Mouse (Mus musculus) lung, embryonic 15.5 days (tissue): ENCODE results near the gene Rnase1. TPM values are rescaled to one million over a fixed set of nuclear protein-coding genes. Genes with fewer than 3 reads are reported as not detected.
A peak's percentile ranks its signal among the peaks of the same experiment; 100 is the strongest.
"Not testable (repeated sequence)": the region's sequence is repeated elsewhere in the genome, so short reads cannot be mapped to it uniquely, and the experiment has no call there.

Experiments
- ATAC-seq: fragments of 200-750 bp; cut with Nextera tagmentation; 2 replicates; pipeline ENCODE4 v1.8.0; 2017; ENCODE audit warnings: moderate number of reproducible peaks, borderline replicate concordance; ENCODE audit not compliant: low FRiP score, low TSS enrichment; ENCODE audit errors: extremely low read depth
- H3K27ac ChIP-seq: fragments of 300-500 bp; sonication (generic); 2 replicates; pipeline ENCODE4 v1.5.1; 2015; ENCODE audit warnings: moderate library complexity, mild to moderate bottlenecking, inconsistent platforms
- H3K27me3 ChIP-seq: fragments of 300-500 bp; sonication (generic); 2 replicates; pipeline ENCODE4 v1.6.1; 2015; ENCODE audit warnings: inconsistent platforms
- H3K36me3 ChIP-seq: fragments of 300-500 bp; sonication (generic); 2 replicates; pipeline ENCODE4 v1.6.1; 2015; ENCODE audit warnings: inconsistent platforms
- H3K4me1 ChIP-seq: fragments of 300-500 bp; sonication (generic); 2 replicates; pipeline ENCODE4 v1.6.1; 2015; ENCODE audit warnings: inconsistent platforms
- H3K4me2 ChIP-seq: fragments of 300-500 bp; sonication (generic); 2 replicates; pipeline ENCODE4 v1.6.1; 2015; ENCODE audit warnings: inconsistent platforms, mild to moderate bottlenecking, moderate library complexity
- H3K4me3 ChIP-seq: fragments of 300-500 bp; sonication (generic); 2 replicates; pipeline ENCODE4 v1.5.1; 2015; ENCODE audit warnings: mild to moderate bottlenecking, inconsistent platforms
- H3K9ac ChIP-seq: fragments of 300-500 bp; sonication (generic); 2 replicates; pipeline ENCODE4 v1.6.1; 2015; ENCODE audit warnings: inconsistent platforms
- H3K9me3 ChIP-seq: fragments of 300-500 bp; sonication (generic); 2 replicates; pipeline ENCODE4 v1.6.1; 2016; ENCODE audit warnings: inconsistent platforms
- WGBS: fragments of 180-500 bp; shearing (Covaris S2); methylation state at CpG from one replicate; pipeline ENCODE4 v1.1.7; 2015; 5-methylcytosine and 5-hydroxymethylcytosine counted together
- polyA plus RNA-seq: library from polyadenylated mRNA; unstranded; fragments of >200 nt; fragmentation: Nextera tagmentation; extraction: Ambion mirVana; gene quantifications from 2 replicates; pipeline ENCODE4 v1.2.1, GENCODE M21; 2015

The Rnase1 gene
- polyA plus RNA-seq, 1 experiment from 2014 or later = 0.30 TPM

DNA sequence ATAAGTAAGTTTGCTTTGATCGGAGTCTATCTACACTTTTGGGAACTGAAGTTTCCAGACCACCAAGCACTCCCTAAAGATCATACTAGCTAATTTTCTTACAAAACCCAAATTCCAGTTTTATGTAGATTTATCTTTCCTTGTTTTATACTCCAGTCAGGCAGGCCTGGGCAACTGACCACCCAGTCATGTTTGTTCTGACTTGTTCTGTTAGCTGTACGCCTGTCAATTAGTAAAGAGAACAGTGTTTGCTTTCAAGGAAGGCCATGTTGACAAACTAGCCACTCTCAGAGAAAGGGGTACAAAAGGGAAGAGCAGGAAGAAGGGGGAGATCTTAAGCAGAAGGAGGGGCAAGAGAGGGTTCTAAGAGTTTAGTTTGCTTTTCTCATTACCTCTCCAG, 42.2 kb downstream of the Rnase1 start:
- H3K9ac ChIP-seq = no peak overlapping the region
- H3K9me3 ChIP-seq = no peaks in the 10 kb centered on the region
- H3K4me2 ChIP-seq = no peak overlapping the region
- no peaks in the 10 kb centered on the region for H3K4me1 ChIP-seq
- no peak for ATAC-seq
- no peaks in the 10 kb centered on the region for H3K36me3 ChIP-seq
- H3K27ac ChIP-seq = no peak overlapping the region
- 78% methylated on average over 2 of the region's 2 CpGs for WGBS
- H3K27me3 ChIP-seq = no peaks in the 10 kb centered on the region
- H3K4me3 ChIP-seq = no peak overlapping the region

DNA sequence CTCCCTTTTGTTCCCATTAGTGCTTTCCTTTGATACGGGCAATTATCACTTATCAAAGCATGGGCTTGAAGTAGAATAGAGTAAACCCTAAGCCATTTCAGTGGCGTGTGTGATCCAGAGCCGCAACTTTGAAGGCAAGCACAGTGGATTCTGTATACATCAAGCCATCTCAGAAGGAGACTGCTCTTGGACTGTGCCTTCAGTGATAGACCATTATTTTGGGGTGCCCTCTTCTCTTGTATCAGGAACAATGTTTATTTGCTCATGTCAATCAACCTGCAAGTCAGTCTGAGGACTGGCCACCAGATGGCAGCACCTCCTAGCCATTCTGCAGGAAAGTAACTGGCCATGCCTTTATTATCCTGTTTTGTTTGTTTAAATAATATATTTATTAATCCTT, 43.4 kb downstream of the Rnase1 start:
- H3K36me3 ChIP-seq = no peaks in the 10 kb centered on the region
- H3K9me3 ChIP-seq = no peaks in the 10 kb centered on the region
- H3K4me3 ChIP-seq = no peak overlapping the region
- no peak overlapping the region for H3K4me2 ChIP-seq
- WGBS = 50% methylated on average over 3 of the region's 3 CpGs
- no peak overlapping the region for H3K27ac ChIP-seq
- no peak overlapping the region for H3K9ac ChIP-seq
- no peaks in the 10 kb centered on the region for H3K27me3 ChIP-seq
- H3K4me1 ChIP-seq = no peaks in the 10 kb centered on the region
- ATAC-seq = no peak

- no peaks in the 10 kb centered on the region for H3K9me3 ChIP-seq
- H3K36me3 ChIP-seq = no peaks in the 10 kb centered on the region
- WGBS = 65% methylated on average over 9 of the region's 9 CpGs
- no peak overlapping the region for H3K4me3 ChIP-seq
- H3K9ac ChIP-seq = no peak overlapping the region
- H3K4me1 ChIP-seq = no peaks in the 10 kb centered on the region
- no peak for ATAC-seq
- H3K27ac ChIP-seq = no peak overlapping the region
- no peaks in the 10 kb centered on the region for H3K27me3 ChIP-seq
- no peak overlapping the region for H3K4me2 ChIP-seq
Observed at GRCm38 (mm10) chr14:51101284-51101683, 45.3 kb downstream of the Rnase1 start.

DNA sequence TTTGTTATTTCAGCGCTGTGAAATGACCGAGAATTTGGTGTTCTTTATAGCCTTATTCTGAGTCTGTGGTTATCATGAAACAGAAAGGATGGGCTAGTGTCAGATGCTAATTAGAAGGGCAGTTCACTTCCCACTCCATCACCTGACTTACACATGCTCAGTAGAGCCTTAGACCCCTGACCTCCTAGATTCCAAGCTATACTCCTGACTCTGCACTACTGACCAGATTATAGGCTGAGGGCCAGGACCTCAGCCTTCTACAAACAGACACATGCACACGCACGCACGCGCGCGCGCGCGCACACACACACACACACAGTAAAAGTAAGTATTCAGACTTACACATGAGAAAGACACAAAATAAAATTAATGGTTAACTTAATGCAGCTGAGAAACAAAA, 47.7 kb downstream of the Rnase1 start:
- WGBS = 92% methylated on average over 11 of the region's 11 CpGs
- Histone ChIP-seq H3K4me1 (0 out of 2 replicates have a peak, but pooled peaks cover 8% of the 10 kb centered on the region), H3K27me3 (no peaks in the 10 kb centered on the region), H3K36me3 (no peaks in the 10 kb centered on the region), H3K9me3 (no peaks in the 10 kb centered on the region), H3K4me2 (no peak overlapping the region), H3K4me3 (no peak overlapping the region), H3K9ac (no peak overlapping the region), H3K27ac (no peak overlapping the region)
- no peak for ATAC-seq

DNA sequence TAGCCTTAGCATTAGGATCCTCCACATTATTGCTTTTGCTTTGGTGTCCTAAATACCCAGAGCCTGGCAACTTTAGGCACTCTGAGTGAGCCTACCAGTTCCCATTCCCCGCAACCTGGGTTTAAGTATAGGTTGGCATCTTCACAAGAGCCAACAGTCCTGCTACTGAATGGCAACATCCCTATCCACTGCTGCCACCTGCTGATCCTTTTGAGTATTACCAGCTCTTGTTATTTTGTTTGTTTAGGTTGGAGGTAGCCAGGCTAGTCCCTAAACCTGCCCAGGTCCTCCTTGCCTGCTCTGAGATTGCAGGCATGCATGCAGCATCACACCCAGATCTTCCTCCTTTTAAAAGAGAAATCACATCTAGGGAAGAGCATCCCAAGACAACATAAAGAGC, 48.3 kb downstream of the Rnase1 start:
- ATAC-seq, H3K4me3 ChIP-seq, H3K4me2 ChIP-seq, H3K9me3 ChIP-seq, H3K27me3 ChIP-seq, H3K36me3 ChIP-seq, H3K4me1 ChIP-seq, H3K27ac ChIP-seq, H3K9ac ChIP-seq: not testable (repeated sequence)
- 21% methylated on average over 1 of the region's 1 CpGs for WGBS

GRCm38 (mm10) chr14:51095736-51096524, 50.7 kb downstream of the Rnase1 start:
- WGBS = 29% methylated on average over 9 of the region's 9 CpGs
- no peaks in the 10 kb centered on the region for H3K36me3 ChIP-seq
- peaks cover 19% of the 10 kb centered on the region; the same call in 1 of the 2 replicates for H3K4me1 ChIP-seq
- peak; percentile 36; the same call in 1 of the 2 replicates for ATAC-seq
- H3K9ac ChIP-seq = no peak overlapping the region
- H3K4me3 ChIP-seq = no peak overlapping the region
- H3K4me2 ChIP-seq = peak overlapping the region; percentile 10; the same call in 1 of the 2 replicates
- H3K27me3 ChIP-seq = no peaks in the 10 kb centered on the region
- H3K9me3 ChIP-seq = no peaks in the 10 kb centered on the region
- peak overlapping the region; percentile 6; the same call in 1 of the 2 replicates for H3K27ac ChIP-seq

Other genes with a start within 250 kb of the Rnase1 start
- 0.36 and 0.50 TPM in 2 replicates for gene Klhl33, start 249.3 kb downstream of the Rnase1 start, polyA plus RNA-seq
- gene Osgep, start 221.9 kb downstream of the Rnase1 start, polyA plus RNA-seq = 174 and 176 TPM in 2 replicates
- gene Apex1, start 221.8 kb downstream of the Rnase1 start, polyA plus RNA-seq = 222 and 228 TPM in 2 replicates
- 46.7 and 53.4 TPM in 2 replicates for gene Pip4p1, start 215.9 kb downstream of the Rnase1 start, polyA plus RNA-seq
- 68.1 and 69.5 TPM in 2 replicates for gene Pnp, start 215.7 kb downstream of the Rnase1 start, polyA plus RNA-seq
- not detected in 2 replicates for gene Gm49342, start 202.3 kb downstream of the Rnase1 start, polyA plus RNA-seq
- 0.38 and 0.76 TPM in 2 replicates for gene Pnp2, start 190.8 kb downstream of the Rnase1 start, polyA plus RNA-seq
- gene Rnase10, start 139.0 kb downstream of the Rnase1 start, polyA plus RNA-seq = 0.25 and 0.28 TPM in 2 replicates
- gene Rnase9, start 104.9 kb downstream of the Rnase1 start, polyA plus RNA-seq = not detected in 2 replicates
- not detected in 2 replicates for gene Rnase11, start 96.6 kb downstream of the Rnase1 start, polyA plus RNA-seq
- gene Rnase12, start 89.1 kb downstream of the Rnase1 start, polyA plus RNA-seq = not detected in 2 replicates
- gene Olfr750, start 72.3 kb downstream of the Rnase1 start, polyA plus RNA-seq = not detected in 2 replicates
- 33.9 and 38.7 TPM in 2 replicates for gene Rnase4, start 55.7 kb downstream of the Rnase1 start, polyA plus RNA-seq
- 7.6 and 7.7 TPM in 2 replicates for gene Ang, start 55.6 kb downstream of the Rnase1 start, polyA plus RNA-seq
- gene Eddm3b, start 32.4 kb downstream of the Rnase1 start, polyA plus RNA-seq = not detected in 2 replicates
- gene Rnase6, start 22.9 kb downstream of the Rnase1 start, polyA plus RNA-seq = 1.2 and 1.9 TPM in 2 replicates
- not detected in 2 replicates for gene Rnase2b, start 15.5 kb upstream of the Rnase1 start, polyA plus RNA-seq
- not detected in 2 replicates for gene Ang2, start 52.4 kb upstream of the Rnase1 start, polyA plus RNA-seq
- gene Ear14, start 56.6 kb upstream of the Rnase1 start, polyA plus RNA-seq = not detected in 2 replicates
- gene Rnase2a, start 109.3 kb upstream of the Rnase1 start, polyA plus RNA-seq = not detected in 2 replicates
- gene Gm7247, start 215.0 kb upstream of the Rnase1 start, polyA plus RNA-seq = not detected in 2 replicates